Mouse (Mus musculus) neural tube, embryonic 14.5 days (tissue): ENCODE measurements at regions not wholly inside any gene's neighbourhood (a gene's known extent, or its start where the extent isn't known, plus 50 kb on each side); places are given as distances from the start of the nearest gene placed in this dataset.
"Not testable (repeated sequence)": the region's sequence is repeated elsewhere in the genome, so short reads cannot be mapped to it uniquely, and the experiment has no call there.

Source experiments
- ATAC-seq: fragments of 200-750 bp; cut with Nextera tagmentation; 2 replicates; pipeline ENCODE4 v1.8.0; 2017; ENCODE audit warnings: low read depth, mild to moderate bottlenecking, moderate TSS enrichment, moderate library complexity
- H3K27ac ChIP-seq: fragments of 300-500 bp; sonication (generic); 2 replicates; pipeline ENCODE4 v1.5.1; 2014; ENCODE audit warnings: low read depth, mild to moderate bottlenecking, control low read depth, low read length, moderate library complexity, mixed read lengths
- H3K27me3 ChIP-seq: fragments of 300-500 bp; sonication (generic); 2 replicates; pipeline ENCODE4 v1.6.1; 2014; ENCODE audit warnings: low read length; ENCODE audit not compliant: control insufficient read depth, insufficient read depth
- H3K36me3 ChIP-seq: fragments of 300-500 bp; sonication (generic); 2 replicates; pipeline ENCODE4 v1.6.1; 2014; ENCODE audit warnings: low read length, mixed read lengths; ENCODE audit not compliant: control insufficient read depth, insufficient read depth
- H3K4me1 ChIP-seq: fragments of 300-500 bp; sonication (generic); 2 replicates; pipeline ENCODE4 v1.6.1; 2014; ENCODE audit warnings: low read length; ENCODE audit not compliant: control insufficient read depth, insufficient read depth
- H3K4me2 ChIP-seq: fragments of 300-500 bp; sonication (generic); 2 replicates; pipeline ENCODE4 v1.6.1; 2014; ENCODE audit warnings: mild to moderate bottlenecking, low read depth, low read length, control low read depth
- H3K4me3 ChIP-seq: fragments of 300-500 bp; sonication (generic); 2 replicates; pipeline ENCODE4 v1.5.1; 2014; ENCODE audit warnings: low read depth, low read length, control low read depth, mixed read lengths
- H3K9ac ChIP-seq: fragments of 300-500 bp; sonication (generic); replicated peaks from 2 replicates; pipeline ENCODE4 v1.6.1; 2014; ENCODE audit warnings: low read depth, mild to moderate bottlenecking, control low read depth, low read length, mixed read lengths
- H3K9me3 ChIP-seq: fragments of 300-500 bp; sonication (generic); 2 replicates; pipeline ENCODE4 v1.6.1; 2016; ENCODE audit warnings: low read length; ENCODE audit not compliant: control insufficient read depth
- WGBS: fragments of 180-500 bp; shearing (Covaris S2); extraction: QIAGEN DNeasy Blood & Tissue Kit; methylation state at CpG from one replicate; pipeline ENCODE4 v1.1.7; 2014; 5-methylcytosine and 5-hydroxymethylcytosine counted together

DNA sequence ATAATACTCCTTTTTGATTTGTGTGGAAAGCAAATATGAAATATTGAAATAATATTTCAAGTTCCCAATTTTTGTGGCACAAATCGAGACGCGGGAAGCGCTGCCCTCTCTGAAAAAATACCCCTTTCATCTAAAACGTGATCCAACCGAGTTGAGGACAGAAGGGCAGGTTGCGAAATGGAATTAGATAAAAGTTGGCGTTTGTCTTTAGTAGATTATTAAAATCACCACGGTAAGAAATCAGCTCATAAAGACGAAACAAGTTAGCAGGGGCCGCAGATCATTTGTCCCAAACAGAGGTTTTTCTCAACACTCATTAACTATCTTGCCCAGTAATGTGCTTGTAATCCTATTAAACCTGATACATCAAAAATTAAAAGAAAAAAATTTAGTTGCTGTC, 364.2 kb upstream of the Fign start:
- no peak overlapping the region for H3K27ac ChIP-seq
- no peak for ATAC-seq
- no peak overlapping the region for H3K4me2 ChIP-seq
- H3K4me1 ChIP-seq: peaks cover 3% of the 10 kb centered on the region; the same call in 1 of the 2 replicates
- 65% methylated on average over 11 of the region's 11 CpGs for WGBS
- no peaks in the 10 kb centered on the region for H3K9me3 ChIP-seq
- H3K9ac ChIP-seq: no peak overlapping the region
- no peaks in the 10 kb centered on the region for H3K36me3 ChIP-seq
- no peak overlapping the region for H3K4me3 ChIP-seq
- H3K27me3 ChIP-seq: no peaks in the 10 kb centered on the region

DNA sequence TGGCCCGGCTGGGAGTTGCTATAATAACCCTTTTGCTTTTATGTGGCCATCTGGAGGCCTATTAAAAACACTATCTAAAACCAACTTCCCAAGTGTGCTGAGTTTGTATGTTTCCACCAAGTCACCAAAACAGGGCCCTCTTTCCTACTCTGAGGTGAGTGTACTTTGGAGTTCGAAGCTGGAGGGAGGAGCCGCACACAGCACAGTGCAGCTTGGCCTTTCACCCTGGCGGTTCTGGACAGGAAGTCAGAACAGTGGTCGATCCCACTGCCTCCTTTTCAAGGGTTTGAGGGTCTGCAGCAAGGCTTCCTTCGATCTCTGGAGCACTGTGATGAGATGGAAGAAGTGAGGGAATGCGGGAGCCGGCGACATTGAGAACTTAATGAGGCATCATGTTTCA, 363.8 kb upstream of the Fign start:
- Histone ChIP-seq H3K4me1 (peaks cover 3% of the 10 kb centered on the region; the same call in 1 of the 2 replicates), H3K27me3 (no peaks in the 10 kb centered on the region), H3K9me3 (no peaks in the 10 kb centered on the region), H3K27ac (no peak overlapping the region), H3K4me3 (no peak overlapping the region), H3K9ac (no peak overlapping the region), H3K36me3 (no peaks in the 10 kb centered on the region), H3K4me2 (no peak overlapping the region)
- 66% methylated on average over 9 of the region's 9 CpGs for WGBS
- no peak for ATAC-seq

DNA sequence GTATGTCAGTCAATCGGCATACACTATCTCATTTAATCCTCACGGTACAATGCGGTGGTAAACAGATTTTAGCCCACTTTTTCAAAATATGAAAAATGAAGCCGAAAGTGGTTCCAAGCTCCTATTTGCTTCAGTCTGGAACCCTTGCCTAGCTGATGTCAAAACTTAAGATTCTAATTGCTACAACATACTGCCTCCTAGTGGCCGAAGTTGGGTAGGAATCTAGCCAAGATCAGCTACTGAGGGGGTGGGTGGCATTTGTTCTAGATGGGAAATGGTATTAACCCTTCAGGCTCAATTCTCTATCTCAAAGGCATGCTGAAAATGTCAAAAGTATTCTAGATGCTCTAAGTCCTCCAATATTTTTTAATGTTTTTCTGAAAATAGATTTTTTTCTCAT, 360.3 kb upstream of the Fign start:
- 59% methylated on average over 5 of the region's 5 CpGs for WGBS
- H3K9ac ChIP-seq: no peak overlapping the region
- H3K27me3 ChIP-seq: no peaks in the 10 kb centered on the region
- H3K36me3 ChIP-seq: no peaks in the 10 kb centered on the region
- no peak for ATAC-seq
- no peak overlapping the region for H3K27ac ChIP-seq
- 0 out of 2 replicates have a peak, but pooled peaks cover 3% of the 10 kb centered on the region for H3K4me1 ChIP-seq
- no peak overlapping the region for H3K4me2 ChIP-seq
- H3K9me3 ChIP-seq: no peaks in the 10 kb centered on the region
- H3K4me3 ChIP-seq: no peak overlapping the region

DNA sequence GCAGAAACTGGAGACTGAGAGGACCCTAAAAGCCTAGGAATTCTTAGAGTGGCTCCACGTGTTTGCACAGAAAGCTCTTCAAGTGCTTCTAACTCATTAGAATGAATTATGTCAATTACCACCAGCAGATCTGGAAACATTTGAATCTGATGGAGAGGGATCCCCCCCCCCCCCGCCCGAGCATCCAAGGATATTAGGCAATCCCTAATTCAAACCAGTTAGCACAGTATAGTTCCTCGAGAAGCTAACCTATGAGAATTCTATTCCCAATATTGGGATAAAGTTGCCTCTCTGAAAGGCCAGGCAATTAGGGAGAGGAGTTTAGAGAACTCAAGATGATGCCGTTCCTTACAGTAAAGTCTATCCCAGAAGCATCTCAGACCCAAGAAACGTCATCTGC, 354.9 kb upstream of the Fign start:
- no peak for ATAC-seq
- Histone ChIP-seq H3K36me3 (no peaks in the 10 kb centered on the region), H3K4me2 (no peak overlapping the region), H3K9ac (no peak overlapping the region), H3K27ac (no peak overlapping the region), H3K27me3 (no peaks in the 10 kb centered on the region), H3K4me1 (peaks cover 8% of the 10 kb centered on the region; the same call in 1 of the 2 replicates), H3K9me3 (no peaks in the 10 kb centered on the region), H3K4me3 (no peak overlapping the region)
- WGBS: 36% methylated on average over 6 of the region's 6 CpGs

DNA sequence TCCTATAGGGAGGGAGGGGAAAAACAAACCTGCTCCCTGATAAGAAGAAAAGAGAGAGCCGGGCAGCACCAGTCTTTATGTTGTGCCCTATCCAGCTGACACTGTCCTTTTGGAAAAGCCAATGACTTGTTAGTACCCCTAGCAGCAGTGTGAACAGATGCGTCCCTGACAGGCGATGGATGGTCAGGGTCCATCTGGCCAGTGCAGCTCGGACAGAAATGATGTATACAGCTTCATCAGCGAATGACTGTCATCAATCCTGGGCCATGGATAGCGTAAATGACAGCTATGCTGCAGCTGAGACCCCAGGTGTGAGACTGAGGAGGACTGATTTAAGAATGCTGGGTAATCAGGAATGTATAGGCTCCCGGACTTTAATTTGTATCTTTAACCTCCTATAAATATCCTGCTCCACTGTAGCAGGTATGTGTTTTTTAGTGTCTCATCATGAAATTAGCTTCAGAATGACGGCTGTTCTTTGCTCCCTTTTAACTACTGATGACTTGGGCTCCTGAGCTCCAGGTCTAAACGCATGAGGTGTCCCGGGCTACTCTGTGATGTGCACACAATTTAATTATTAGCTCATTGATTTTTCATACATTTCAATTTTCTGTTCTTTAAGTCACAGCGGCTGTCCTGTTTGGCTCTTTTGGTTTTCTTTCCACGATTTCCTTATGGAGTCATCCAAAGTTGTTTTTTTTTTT, 353.9 kb upstream of the Fign start:
- 32% methylated on average over 12 of the region's 12 CpGs for WGBS
- Histone ChIP-seq H3K27me3 (no peaks in the 10 kb centered on the region), H3K4me1 (peaks cover 8% of the 10 kb centered on the region; the same call in 1 of the 2 replicates), H3K4me3 (no peak overlapping the region), H3K4me2 (0 out of 2 replicates have a peak overlapping the region, but pooled peaks have one; percentile 1), H3K9ac (0 out of 2 replicates have a peak overlapping the region, but pooled peaks have one; percentile 21), H3K27ac (no peak overlapping the region), H3K36me3 (no peaks in the 10 kb centered on the region), H3K9me3 (no peaks in the 10 kb centered on the region)
- ATAC-seq: peak; percentile 84

DNA sequence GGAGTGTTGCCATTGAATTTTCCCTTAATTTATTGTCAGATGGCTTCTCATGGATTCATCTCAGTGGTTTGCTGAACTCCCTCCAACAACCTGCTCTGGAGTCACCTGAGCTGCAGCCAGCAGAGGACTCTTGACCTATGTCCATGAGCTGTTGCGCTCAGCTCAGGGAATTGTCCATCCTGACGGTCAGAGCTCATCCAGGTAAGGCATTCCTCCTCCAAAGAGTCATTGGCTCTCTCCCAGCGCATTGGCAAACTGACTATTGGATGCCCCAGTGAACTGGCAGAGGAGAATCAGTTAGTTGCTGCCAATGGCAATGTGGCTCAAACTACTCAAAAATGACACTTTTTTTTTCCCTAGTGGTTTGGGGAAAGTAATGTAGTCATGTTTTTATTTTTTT, 345.3 kb upstream of the Fign start:
- no peak for ATAC-seq
- Histone ChIP-seq H3K4me2 (no peak overlapping the region), H3K9me3 (no peaks in the 10 kb centered on the region), H3K36me3 (no peaks in the 10 kb centered on the region), H3K4me3 (no peak overlapping the region), H3K27ac (no peak overlapping the region), H3K4me1 (no peaks in the 10 kb centered on the region), H3K27me3 (no peaks in the 10 kb centered on the region), H3K9ac (no peak overlapping the region)
- 82% methylated on average over 3 of the region's 3 CpGs for WGBS

DNA sequence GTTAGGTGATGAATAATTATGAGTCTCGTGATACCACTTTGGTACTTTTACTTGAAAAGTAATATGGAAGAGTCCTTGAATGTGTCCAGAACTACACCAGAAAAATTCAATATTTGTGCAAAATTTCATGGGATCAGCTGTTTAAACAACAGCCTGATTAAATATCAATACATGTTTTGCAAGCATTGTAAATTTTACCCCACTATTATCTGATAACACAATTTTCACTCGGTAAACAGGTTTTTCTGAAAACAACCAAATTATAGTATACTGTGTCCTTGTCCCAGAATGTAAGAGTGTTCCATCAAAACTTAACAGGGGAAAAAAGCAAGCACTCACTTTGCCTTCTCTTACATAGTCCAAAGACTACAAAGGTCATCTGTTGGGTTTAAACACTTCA, 343.1 kb upstream of the Fign start:
- H3K27me3 ChIP-seq: no peaks in the 10 kb centered on the region
- no peaks in the 10 kb centered on the region for H3K9me3 ChIP-seq
- H3K27ac ChIP-seq: no peak overlapping the region
- no peak overlapping the region for H3K4me3 ChIP-seq
- ATAC-seq: no peak
- no peaks in the 10 kb centered on the region for H3K4me1 ChIP-seq
- WGBS: 93% methylated on average over 2 of the region's 2 CpGs
- no peak overlapping the region for H3K4me2 ChIP-seq
- no peak overlapping the region for H3K9ac ChIP-seq
- no peaks in the 10 kb centered on the region for H3K36me3 ChIP-seq

DNA sequence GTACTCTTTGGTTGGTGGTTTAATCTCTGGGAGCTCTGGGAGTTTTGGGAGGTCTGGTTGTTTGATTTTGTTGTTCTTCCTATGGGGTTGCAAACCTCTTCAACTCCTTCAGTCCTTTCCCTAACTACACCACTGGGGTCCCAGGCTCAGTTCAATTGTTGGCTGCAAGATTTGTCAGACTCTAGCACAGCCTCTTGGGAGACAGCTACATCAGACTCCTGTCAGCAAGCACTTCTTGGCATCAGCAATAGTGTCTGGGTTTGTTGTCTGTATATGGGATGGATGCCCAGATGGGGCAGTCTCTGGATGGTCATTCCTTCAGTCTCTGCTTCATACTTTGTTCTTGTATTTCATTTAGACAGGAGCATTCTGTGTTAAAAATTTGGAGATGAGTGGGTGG, 319.3 kb upstream of the Fign start:
- not testable (repeated sequence) for H3K36me3 ChIP-seq, H3K4me2 ChIP-seq, H3K9ac ChIP-seq, ATAC-seq, H3K27ac ChIP-seq, H3K4me1 ChIP-seq, H3K4me3 ChIP-seq, H3K27me3 ChIP-seq, H3K9me3 ChIP-seq

DNA sequence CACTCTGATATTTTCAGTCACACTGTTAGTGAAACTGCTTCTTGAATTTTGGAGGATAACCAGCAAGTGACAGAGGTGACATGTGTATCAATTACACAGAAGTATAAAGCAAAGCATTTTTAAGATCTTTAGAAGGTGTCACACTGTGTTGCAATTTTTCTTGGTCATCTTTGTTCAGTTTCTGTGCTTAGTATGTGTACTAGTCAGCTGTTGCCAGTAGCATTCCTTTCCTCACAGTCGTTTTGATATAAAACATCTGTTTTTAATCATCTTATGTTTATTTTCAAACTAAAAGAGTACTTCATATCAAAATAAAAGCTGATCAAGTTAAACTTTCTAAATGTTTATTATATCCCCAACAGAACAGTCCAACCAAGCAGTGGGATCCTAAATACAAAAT, 316.0 kb upstream of the Fign start:
- H3K27me3 ChIP-seq: no peaks in the 10 kb centered on the region
- H3K36me3 ChIP-seq: no peaks in the 10 kb centered on the region
- ATAC-seq: no peak
- no peak overlapping the region for H3K4me2 ChIP-seq
- WGBS: 84% methylated on average over 1 of the region's 1 CpGs
- H3K9ac ChIP-seq: no peak overlapping the region
- no peaks in the 10 kb centered on the region for H3K4me1 ChIP-seq
- no peak overlapping the region for H3K4me3 ChIP-seq
- no peaks in the 10 kb centered on the region for H3K9me3 ChIP-seq
- no peak overlapping the region for H3K27ac ChIP-seq
